Mouse (Mus musculus) liver, adult 2 months (tissue): ENCODE measurements around the gene Ddx51.

Experiments
- CTCF ChIP-seq: fragments of 200-500 bp; IDR thresholded peaks from 2 replicates; pipeline ENCODE4 v1.5.1; 2011; ENCODE audit warnings: low read depth, low read length, control low read depth
- POLR2A ChIP-seq: fragments of 200-500 bp; IDR thresholded peaks from 2 replicates; pipeline ENCODE4 v1.6.1; 2011; ENCODE audit warnings: low read length, control low read depth; ENCODE audit not compliant: insufficient read depth; ENCODE audit errors: extremely low read depth

- TF ChIP-seq CTCF (no peak), POLR2A (no peak)
Measured at GRCm38 (mm10) chr5:110608336-110608735, 44.9 kb upstream of the Ddx51 start.
